Mouse (Mus musculus) brain, embryonic 18.5 days (tissue): ENCODE results near the gene Brpf3.

Experiments used
- DNase-seq: peaks from one replicate; pipeline ENCODE4 v3.0.0-alpha.2; 2012; ENCODE audit warnings: low read depth, low spot score

Brpf3 gene

GRCm38 (mm10) chr17:28872322-28872721, 71.4 kb downstream of the Brpf3 start:
- DNase-seq, result no peak

GRCm38 (mm10) chr17:28874216-28874615, 73.3 kb downstream of the Brpf3 start:
- DNase-seq, result no peak

GRCm38 (mm10) chr17:28874825-28875224, 73.9 kb downstream of the Brpf3 start:
- DNase-seq, result no peak

- DNase-seq, result no peak
These were observed 74.4 kb downstream of the Brpf3 start for GRCm38 (mm10) chr17:28875316-28875715.

- no peak for DNase-seq
These were observed 75.4 kb downstream of the Brpf3 start for GRCm38 (mm10) chr17:28876331-28876730.

DNA sequence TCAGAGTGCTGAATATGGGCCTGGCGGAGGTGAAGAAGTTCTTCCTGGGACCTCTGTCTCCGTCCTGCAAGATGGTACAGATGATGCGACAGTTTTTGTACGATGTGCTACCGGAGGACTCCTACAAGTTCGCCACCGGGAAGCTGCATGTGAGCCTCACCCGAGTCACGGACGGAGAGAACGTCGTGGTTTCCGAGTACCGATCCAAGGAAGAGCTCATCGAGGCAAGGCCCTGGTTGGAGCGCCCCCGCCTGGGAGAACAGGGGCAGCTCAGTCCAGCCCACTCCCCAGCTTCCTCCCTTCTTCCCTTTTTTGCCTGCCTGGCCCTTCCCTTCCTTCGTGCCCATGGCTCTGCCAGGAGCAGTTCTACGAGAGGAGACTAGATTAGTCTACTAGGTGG, 75.9 kb downstream of the Brpf3 start:
- no peak for DNase-seq

GRCm38 (mm10) chr17:28879931-28880391, 79.1 kb downstream of the Brpf3 start:
- peak; percentile 34 for DNase-seq

- no peak for DNase-seq
These were observed 81.4 kb downstream of the Brpf3 start for GRCm38 (mm10) chr17:28882316-28882715.

- no peak for DNase-seq
These were observed 81.9 kb downstream of the Brpf3 start for GRCm38 (mm10) chr17:28882810-28883209.

DNA sequence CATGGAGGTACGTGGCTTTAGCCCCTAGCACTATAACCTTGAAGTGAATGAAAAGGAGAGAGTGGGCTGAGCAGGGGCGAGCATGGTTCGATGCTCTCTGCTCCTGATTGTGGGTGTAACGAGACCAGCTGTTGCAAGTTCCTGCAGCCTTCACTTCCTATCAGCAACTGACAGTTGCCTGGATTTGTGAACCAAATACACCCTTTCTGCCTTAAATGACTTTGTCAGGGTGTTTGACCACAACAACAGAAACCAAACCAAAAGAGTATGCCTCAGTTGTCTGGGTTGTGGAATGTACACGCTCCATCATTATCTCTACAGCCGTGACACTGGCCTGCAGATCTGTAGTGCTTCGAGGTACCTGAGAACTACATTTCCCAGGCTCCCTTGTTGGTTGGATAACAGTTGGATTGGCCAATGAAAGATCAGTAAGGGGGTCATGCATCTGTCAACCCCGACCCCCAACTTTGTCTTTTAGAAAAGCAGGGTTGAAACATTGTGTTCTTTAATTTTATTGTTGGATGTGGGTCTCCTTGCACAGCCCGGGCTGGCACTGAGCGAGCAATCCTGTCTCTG, 83.1 kb downstream of the Brpf3 start:
- DNase-seq, result no peak

GRCm38 (mm10) chr17:28885231-28885630, 84.3 kb downstream of the Brpf3 start:
- DNase-seq, result no peak

DNA sequence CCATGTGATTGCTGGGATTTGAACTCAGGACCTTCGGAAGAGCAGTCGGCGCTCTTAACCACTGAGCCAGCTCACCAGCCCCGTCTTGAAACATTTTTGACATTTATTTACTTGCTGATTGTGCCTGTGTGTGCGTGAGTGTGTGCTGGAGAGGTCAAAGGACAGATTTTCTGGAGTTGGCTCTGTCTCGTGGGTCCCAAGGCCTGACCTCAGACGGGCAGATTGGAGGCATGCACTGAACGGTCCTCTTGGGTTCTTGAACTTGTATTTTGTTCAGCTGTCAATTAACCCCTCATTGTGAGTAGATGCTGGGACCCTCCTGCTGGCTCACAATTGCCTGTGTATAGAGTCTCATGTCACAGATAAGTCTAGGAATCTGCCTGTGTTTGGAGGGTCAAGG, 85.4 kb downstream of the Brpf3 start:
- no peak for DNase-seq
